In the genomic region with DNA sequence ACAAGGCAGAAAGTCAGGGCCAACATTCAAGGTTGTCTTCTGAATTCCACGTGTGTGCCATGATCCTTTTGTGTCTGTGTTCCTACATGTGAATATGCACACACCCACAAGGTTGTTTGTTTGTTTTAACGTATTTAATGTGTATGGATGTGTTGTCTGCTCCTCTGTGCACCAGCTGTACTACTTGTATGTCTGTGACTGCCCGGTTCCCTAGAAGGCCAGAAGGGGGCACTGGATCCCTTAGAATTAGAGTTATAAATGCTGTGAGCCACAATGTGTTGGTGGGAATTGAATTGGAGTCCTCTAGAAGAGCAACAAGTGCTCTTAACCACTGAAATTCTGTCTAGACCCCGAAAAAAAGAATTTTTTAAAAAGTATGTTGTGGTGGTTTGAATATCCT, we compare ENCODE assay signal across 13 mouse cellular contexts. TPM values are rescaled to one million over a fixed set of nuclear protein-coding genes. Genes with fewer than 3 reads are reported as not detected.
DNase-seq lines count a peak whose midpoint lies in the region; ATAC-seq and TF ChIP-seq lines count a peak whose summit lies in the region.
"Had no signal": no experiment of that assay in that cellular context is flagged by ENCODE, and none has a peak within 500 bp of the region (broad histone marks: within the 10 kb centered on the region; RNA-seq: fewer than 3 reads in every experiment).

No protein-coding gene starts in this region.

- no peak for TF ChIP-seq POLR2A in lung, adult 2 months (IDR thresholded peaks at IDR 0.05; ENCODE audit: borderline replicate concordance, extremely low read depth, low read depth, low read length)

- H3K4me3 ChIP-seq in forebrain, postnatal 0 days (ENCODE audit: low read depth, low read length) = no peak overlapping the region
- H3K4me3 ChIP-seq in forebrain, embryonic 15.5 days = no peak overlapping the region
- H3K4me3 ChIP-seq in lung, embryonic 14.5 days (ENCODE audit: low read depth, low read length) = no peak overlapping the region
- H3K4me3 ChIP-seq in lung, adult 2 months (replicated peaks; ENCODE audit: extremely low read depth, low read depth, low read length) = no peak overlapping the region
- no peak overlapping the region for H3K4me3 ChIP-seq in intestine, embryonic 16.5 days (ENCODE audit: low read length)
- H3K4me3 ChIP-seq: embryonic facial prominence, embryonic 15.5 days; heart, embryonic 13.5 days; limb, embryonic 15.5 days had no signal

- no peaks in the 10 kb centered on the region for H3K9me3 ChIP-seq in forebrain, postnatal 0 days (ENCODE audit: low read length)
- no peaks in the 10 kb centered on the region for H3K9me3 ChIP-seq in forebrain, embryonic 15.5 days
- no peaks in the 10 kb centered on the region for H3K9me3 ChIP-seq in lung, embryonic 14.5 days (ENCODE audit: low read depth, low read length)
- no peaks in the 10 kb centered on the region for H3K9me3 ChIP-seq in intestine, embryonic 16.5 days (ENCODE audit: control insufficient read depth, low read length)
- H3K9me3 ChIP-seq: embryonic facial prominence, embryonic 15.5 days; limb, embryonic 15.5 days had no signal

- 92% methylated on average over 4 of the region's 4 CpGs for WGBS in forebrain, postnatal 0 days
- WGBS in forebrain, embryonic 15.5 days = 92% methylated on average over 4 of the region's 4 CpGs
- 91% methylated on average over 4 of the region's 4 CpGs for WGBS in lung, embryonic 14.5 days
- whole genome bisulfite sequencing in lung, adult 2 months = 91% methylated on average over 4 of the region's 4 CpGs
- WGBS in intestine, embryonic 16.5 days = 95% methylated on average over 4 of the region's 4 CpGs

- H3K27me3 ChIP-seq in forebrain, postnatal 0 days (ENCODE audit: insufficient read depth, low read length) = no peaks in the 10 kb centered on the region
- no peaks in the 10 kb centered on the region for H3K27me3 ChIP-seq in forebrain, embryonic 15.5 days
- H3K27me3 ChIP-seq in lung, embryonic 14.5 days (ENCODE audit: insufficient read depth, low read length) = no peaks in the 10 kb centered on the region
- H3K27me3 ChIP-seq in intestine, embryonic 16.5 days (replicated peaks; ENCODE audit: control insufficient read depth, insufficient read depth, low read length) = no peaks in the 10 kb centered on the region
- H3K27me3 ChIP-seq: embryonic facial prominence, embryonic 15.5 days; heart, embryonic 13.5 days; limb, embryonic 15.5 days had no signal

- 0 out of 2 replicates have a peak, but pooled peaks have one; percentile 23 for TF ChIP-seq CTCF in forebrain, postnatal 0 days (IDR thresholded peaks at IDR 0.05; ENCODE audit: low read depth)
- TF ChIP-seq CTCF in lung, embryonic 14.5 days (IDR thresholded peaks at IDR 0.05; ENCODE audit: low read depth) = peak; percentile 28; the same call in 1 of the 2 replicates
- no peak for TF ChIP-seq CTCF in lung, adult 2 months (IDR thresholded peaks at IDR 0.05; ENCODE audit: insufficient read depth, low read length)

- peaks cover 15% of the 10 kb centered on the region for H3K36me3 ChIP-seq in forebrain, postnatal 0 days (ENCODE audit: insufficient read depth)
- H3K36me3 ChIP-seq in forebrain, embryonic 15.5 days = peaks cover 29% of the 10 kb centered on the region
- H3K36me3 ChIP-seq in lung, embryonic 14.5 days (ENCODE audit: insufficient read depth) = peaks cover 39% of the 10 kb centered on the region
- H3K36me3 ChIP-seq in intestine, embryonic 16.5 days (ENCODE audit: control insufficient read depth, insufficient read depth, low read length) = peaks cover 8% of the 10 kb centered on the region; the same call in 1 of the 2 replicates

- no peak overlapping the region for H3K27ac ChIP-seq in forebrain, postnatal 0 days (ENCODE audit: low read depth, low read length)
- H3K27ac ChIP-seq in forebrain, embryonic 15.5 days (replicated peaks) = no peak overlapping the region
- no peak overlapping the region for H3K27ac ChIP-seq in lung, embryonic 14.5 days (ENCODE audit: low read depth)
- no peak overlapping the region for H3K27ac ChIP-seq in intestine, embryonic 16.5 days (ENCODE audit: low read length)
- H3K27ac ChIP-seq: embryonic facial prominence, embryonic 15.5 days; heart, embryonic 13.5 days; limb, embryonic 15.5 days had no signal

- ATAC-seq in forebrain, postnatal 0 days = no peak
- ATAC-seq in forebrain, embryonic 15.5 days (replicated peaks) = no peak
- no peak for ATAC-seq in lung, embryonic 14.5 days (ENCODE audit: insufficient read depth)
- ATAC-seq in activated CD4-positive, CD25-positive, alpha-beta regulatory T cell, adult 4 months = no peak
- no peak for ATAC-seq in intestine, embryonic 16.5 days

- no peaks in the 10 kb centered on the region for H3K4me1 ChIP-seq in forebrain, postnatal 0 days (ENCODE audit: insufficient read depth)
- H3K4me1 ChIP-seq in forebrain, embryonic 15.5 days = no peaks in the 10 kb centered on the region
- no peaks in the 10 kb centered on the region for H3K4me1 ChIP-seq in lung, embryonic 14.5 days (ENCODE audit: insufficient read depth)
- no peaks in the 10 kb centered on the region for H3K4me1 ChIP-seq in lung, adult 2 months (ENCODE audit: control insufficient read depth, insufficient read depth, low read length)
- H3K4me1 ChIP-seq in intestine, embryonic 16.5 days (ENCODE audit: control insufficient read depth, insufficient read depth, low read length) = no peaks in the 10 kb centered on the region
- H3K4me1 ChIP-seq: embryonic facial prominence, embryonic 15.5 days; heart, embryonic 13.5 days; limb, embryonic 15.5 days had no signal

- no peak overlapping the region for H3K9ac ChIP-seq in forebrain, postnatal 0 days
- H3K9ac ChIP-seq in forebrain, embryonic 15.5 days (replicated peaks) = no peak overlapping the region
- no peak overlapping the region for H3K9ac ChIP-seq in lung, embryonic 14.5 days
- H3K9ac ChIP-seq in intestine, embryonic 16.5 days (ENCODE audit: low read depth, low read length) = no peak overlapping the region
- H3K9ac ChIP-seq: embryonic facial prominence, embryonic 15.5 days; heart, embryonic 13.5 days; limb, embryonic 15.5 days had no signal

- DNase-seq in forebrain, postnatal 0 days = no peak
- DNase-seq in lung, embryonic 14.5 days = peak; percentile 27
- DNase-seq in lung, adult 2 months = no peak
- DNase-seq in A20 (ENCODE audit: low read depth, low spot score) = peak; percentile 50
- DNase-seq in c-Kit-positive CD71-positive TER-119-positive erythroid progenitor cells, embryonic 14.5 days (ENCODE audit: low spot score) = peak; percentile 3
- DNase-seq: adrenal gland, adult 2 months; cerebellum, adult 18-20 months had no signal

- no peak overlapping the region for H3K4me2 ChIP-seq in forebrain, postnatal 0 days (ENCODE audit: low read depth)
- H3K4me2 ChIP-seq in forebrain, embryonic 15.5 days (replicated peaks) = no peak overlapping the region
- H3K4me2 ChIP-seq in lung, embryonic 14.5 days = no peak overlapping the region
- H3K4me2 ChIP-seq in intestine, embryonic 16.5 days (ENCODE audit: low read depth, low read length) = no peak overlapping the region
- H3K4me2 ChIP-seq: embryonic facial prominence, embryonic 15.5 days; heart, embryonic 13.5 days; limb, embryonic 15.5 days had no signal

RNA-seq across cellular contexts. Expression of gene Pphln1, which starts 44.1 kb away (rescaled TPM):
- 24.8 and 32.3 TPM in 2 replicates for total RNA-seq in forebrain, postnatal 0 days (2014; rRNA removed)
- 30.8 and 37.9 TPM in 2 replicates for polyA plus RNA-seq in forebrain, postnatal 0 days (2015; fragmentation: Nextera tagmentation; extraction: Ambion mirVana)
- 49.5 and 50.3 TPM in 2 replicates for polyA plus RNA-seq in forebrain, embryonic 15.5 days (2015; fragmentation: Nextera tagmentation; extraction: Ambion mirVana)
- 39.6 and 43.9 TPM in 2 replicates for polyA plus RNA-seq in lung, embryonic 14.5 days (2014; fragmentation: Nextera tagmentation; extraction: Ambion mirVana)
- polyA plus RNA-seq in lung, adult 2 months (2012; rRNA removed) = 12.6 and 21.5 TPM in 2 replicates
- 10 to 100 TPM; 35.1 to 41.6 TPM for polyA plus RNA-seq in activated CD4-positive, CD25-positive, alpha-beta regulatory T cell, adult 4 months (2017; shearing (Covaris generic))
- polyA plus RNA-seq in intestine, embryonic 16.5 days (2015; fragmentation: Nextera tagmentation; extraction: Ambion mirVana) = 26.9 and 29.2 TPM in 2 replicates

RNA-seq across cellular contexts. Expression of gene Zcrb1, which starts 44.1 kb away (rescaled TPM):
- total RNA-seq in forebrain, postnatal 0 days (2014; rRNA removed) = 52.6 and 56.2 TPM in 2 replicates
- 147 and 168 TPM in 2 replicates for polyA plus RNA-seq in forebrain, postnatal 0 days (2015; fragmentation: Nextera tagmentation; extraction: Ambion mirVana)
- polyA plus RNA-seq in forebrain, embryonic 15.5 days (2015; fragmentation: Nextera tagmentation; extraction: Ambion mirVana) = 153 and 157 TPM in 2 replicates
- polyA plus RNA-seq in lung, embryonic 14.5 days (2014; fragmentation: Nextera tagmentation; extraction: Ambion mirVana) = 115 and 123 TPM in 2 replicates
- polyA plus RNA-seq in lung, adult 2 months (2012; rRNA removed) = 30.4 and 31.6 TPM in 2 replicates
- polyA plus RNA-seq in activated CD4-positive, CD25-positive, alpha-beta regulatory T cell, adult 4 months (2017; shearing (Covaris generic)) = 10 to 100 TPM; 82.4 to 97.3 TPM
- 95.2 and 101 TPM in 2 replicates for polyA plus RNA-seq in intestine, embryonic 16.5 days (2015; fragmentation: Nextera tagmentation; extraction: Ambion mirVana)

Comparison
In these comparisons a context has a peak if more than half of its experiments do, and no peak if none do; other contexts are left out.
1. DNase-seq: peak in lung, embryonic 14.5 days (single experiment), A20 (single experiment) and c-Kit-positive CD71-positive TER-119-positive erythroid progenitor cells, embryonic 14.5 days (single experiment); none in forebrain, postnatal 0 days (single experiment) and lung, adult 2 months (single experiment).